Mouse (Mus musculus) MEL (cell line): ENCODE results near the gene Ndufa7. TPM values are rescaled to one million over a fixed set of nuclear protein-coding genes. Genes with fewer than 3 reads are reported as not detected.

ENCODE experiments used
- DNase-seq: peaks from one replicate; pipeline ENCODE4 v3.0.0; 2011; ENCODE audit warnings: low read depth, low spot score
- H3K27ac ChIP-seq: 2 replicates; pipeline ENCODE4 v1.5.1; 2012; ENCODE audit warnings: low read depth, mild to moderate bottlenecking, control low read depth, low read length, moderate library complexity; ENCODE audit not compliant: control insufficient read depth
- H3K27me3 ChIP-seq, 2 experiments: fragments of 150-350 bp in 1 of 2; sonication (generic) in 1 of 2; 2 replicates each; pipeline ENCODE4 v1.6.1; 2012; ENCODE audit warnings: low read length in 2 of 2, mild to moderate bottlenecking in 2 of 2, improper control_type of control experiment in 1 of 2, moderate library complexity in 1 of 2; ENCODE audit not compliant: insufficient read depth in 2 of 2, control insufficient read depth in 1 of 2
- H3K36me3 ChIP-seq, 2 experiments: 2 replicates each; pipeline ENCODE4 v1.6.1; 2012 to 2014; ENCODE audit warnings: low read length in 2 of 2, improper control_type of control experiment in 1 of 2, inconsistent platforms in 1 of 2, mild to moderate bottlenecking in 1 of 2; ENCODE audit not compliant: insufficient read depth in 2 of 2, control insufficient read depth in 1 of 2
- H3K4me1 ChIP-seq, 2 experiments: fragments of 150-350 bp in 1 of 2; sonication (generic) in 1 of 2; 2 replicates each; pipeline ENCODE4 v1.6.1; 2012; ENCODE audit warnings: low read length in 2 of 2, improper control_type of control experiment in 1 of 2, mild to moderate bottlenecking in 1 of 2; ENCODE audit not compliant: insufficient read depth in 2 of 2, control insufficient read depth in 1 of 2
- H3K4me3 ChIP-seq, 2 experiments: fragments of 150-350 bp in 1 of 2; sonication (generic) in 1 of 2; 2 replicates each; pipeline ENCODE4 v1.5.1; 2012; ENCODE audit warnings: low read depth in 2 of 2, low read length in 2 of 2, mild to moderate bottlenecking in 2 of 2, moderate library complexity in 2 of 2, control low read depth in 1 of 2, improper control_type of control experiment in 1 of 2; ENCODE audit not compliant: control insufficient read depth in 1 of 2, insufficient read depth in 1 of 2
- H3K79me2 ChIP-seq: 2 replicates; pipeline ENCODE4 v1.6.1; 2012; ENCODE audit warnings: mild to moderate bottlenecking, low read length, moderate library complexity; ENCODE audit not compliant: control insufficient read depth, poor library complexity, insufficient read depth
- H3K9ac ChIP-seq: 2 replicates; pipeline ENCODE4 v1.6.1; 2012; ENCODE audit warnings: low read depth, mild to moderate bottlenecking, control low read depth, low read length, moderate library complexity; ENCODE audit not compliant: control insufficient read depth, poor library complexity, severe bottlenecking
- H3K9me3 ChIP-seq: fragments of 150-350 bp; sonication (generic); replicated peaks from 2 replicates; pipeline ENCODE4 v1.6.1; 2012; ENCODE audit warnings: mild to moderate bottlenecking, low read length, improper control_type of control experiment, moderate library complexity; ENCODE audit not compliant: insufficient read depth
- BHLHE40 ChIP-seq: IDR thresholded peaks from 2 replicates; pipeline ENCODE4 v1.6.1; 2012; ENCODE audit warnings: low read depth, mild to moderate bottlenecking, inconsistent platforms, low read length, improper control_type of control experiment, borderline replicate concordance
- CTCF ChIP-seq, 3 experiments: IDR thresholded peaks in 2 of 3; conservative IDR thresholded peaks in 1 of 3; 2 replicates each; pipeline ENCODE4 v1.5.1; 2011 to 2012; ENCODE audit warnings: low read length in 3 of 3, low read depth in 2 of 3, mild to moderate bottlenecking in 2 of 3, improper control_type of control experiment in 1 of 3, inconsistent platforms in 1 of 3, mixed read lengths in 1 of 3, moderate library complexity in 1 of 3; ENCODE audit not compliant: control insufficient read depth in 1 of 3, insufficient read depth in 1 of 3, poor library complexity in 1 of 3, severe bottlenecking in 1 of 3
- E2F4 ChIP-seq: IDR thresholded peaks from 2 replicates; pipeline ENCODE4 v1.6.1; 2011; ENCODE audit warnings: low read depth, low read length, improper control_type of control experiment, borderline replicate concordance
- EP300 ChIP-seq, 2 experiments: IDR thresholded peaks; 2 replicates each; pipeline ENCODE4 v1.6.1; 2011; ENCODE audit warnings: improper control_type of control experiment in 2 of 2, low read length in 2 of 2, low read depth in 1 of 2, mild to moderate bottlenecking in 1 of 2
- ETS1 ChIP-seq: IDR thresholded peaks from 2 replicates; pipeline ENCODE4 v1.6.1; 2012; ENCODE audit warnings: low read depth, mild to moderate bottlenecking, inconsistent platforms, low read length, improper control_type of control experiment, moderate library complexity
- GATA1 ChIP-seq: IDR thresholded peaks from 2 replicates; pipeline ENCODE4 v1.6.1; 2011; ENCODE audit warnings: low read depth, low read length, improper control_type of control experiment
- HCFC1 ChIP-seq: IDR thresholded peaks from 2 replicates; pipeline ENCODE4 v1.6.1; 2012; ENCODE audit warnings: low read depth, mild to moderate bottlenecking, inconsistent platforms, low read length, improper control_type of control experiment, moderate library complexity
- JUND ChIP-seq: IDR thresholded peaks from 2 replicates; pipeline ENCODE4 v1.6.1; 2011; ENCODE audit warnings: low read depth, mild to moderate bottlenecking, improper control_type of control experiment, low read length
- KAT2A ChIP-seq: conservative IDR thresholded peaks from 2 replicates; pipeline ENCODE4 v1.6.1; 2012; ENCODE audit warnings: low read depth, low read length, improper control_type of control experiment, inconsistent platforms
- MAFK ChIP-seq: IDR thresholded peaks from 2 replicates; pipeline ENCODE4 v1.6.1; 2011; ENCODE audit warnings: low read depth, mild to moderate bottlenecking, low read length, improper control_type of control experiment, borderline replicate concordance
- MAX ChIP-seq: IDR thresholded peaks from 2 replicates; pipeline ENCODE4 v1.6.1; 2011; ENCODE audit warnings: low read length, improper control_type of control experiment
- MAZ ChIP-seq: IDR thresholded peaks from 2 replicates; pipeline ENCODE4 v1.6.1; 2012; ENCODE audit warnings: low read depth, mild to moderate bottlenecking, inconsistent platforms, low read length, improper control_type of control experiment
- MEF2A ChIP-seq: IDR thresholded peaks from 2 replicates; pipeline ENCODE4 v1.6.1; 2014; ENCODE audit warnings: low read depth, mild to moderate bottlenecking, inconsistent platforms, low read length, improper control_type of control experiment; ENCODE audit not compliant: poor library complexity, insufficient replicate concordance, severe bottlenecking; ENCODE audit errors: extremely low read depth
- MXI1 ChIP-seq: IDR thresholded peaks from 2 replicates; pipeline ENCODE4 v1.6.1; 2011; ENCODE audit warnings: mild to moderate bottlenecking, low read depth, low read length, improper control_type of control experiment
- MYB ChIP-seq: IDR thresholded peaks from 2 replicates; pipeline ENCODE4 v1.6.1; 2011; ENCODE audit warnings: mild to moderate bottlenecking, low read depth, low read length, improper control_type of control experiment
- MYC ChIP-seq: IDR thresholded peaks from 2 replicates; pipeline ENCODE4 v1.6.1; 2011; ENCODE audit warnings: low read depth, mild to moderate bottlenecking, low read length, improper control_type of control experiment, moderate library complexity
- POLR2A ChIP-seq, 2 experiments: IDR thresholded peaks; 2 replicates each; pipeline ENCODE4 v1.6.1; 2011 to 2012; ENCODE audit warnings: low read length in 2 of 2, mild to moderate bottlenecking in 2 of 2, control low read depth in 1 of 2, improper control_type of control experiment in 1 of 2, low read depth in 1 of 2, moderate library complexity in 1 of 2; ENCODE audit not compliant: control insufficient read depth in 1 of 2, insufficient read depth in 1 of 2, poor library complexity in 1 of 2
- POLR2AphosphoS5 ChIP-seq: IDR thresholded peaks from 2 replicates; pipeline ENCODE4 v1.6.1; 2012; ENCODE audit warnings: low read depth, borderline replicate concordance, mild to moderate bottlenecking, inconsistent platforms, low read length, moderate library complexity, mixed read lengths
- RAD21 ChIP-seq: IDR thresholded peaks from 2 replicates; pipeline ENCODE4 v1.6.1; 2011; ENCODE audit warnings: mild to moderate bottlenecking, low read depth, low read length, improper control_type of control experiment
- RCOR1 ChIP-seq: IDR thresholded peaks from 2 replicates; pipeline ENCODE4 v1.6.1; 2012; ENCODE audit warnings: low read depth, mild to moderate bottlenecking, inconsistent platforms, low read length, improper control_type of control experiment
- SIN3A ChIP-seq: IDR thresholded peaks from 2 replicates; pipeline ENCODE4 v1.6.1; 2012; ENCODE audit warnings: low read length, improper control_type of control experiment, inconsistent platforms
- SMC3 ChIP-seq: IDR thresholded peaks from 2 replicates; pipeline ENCODE4 v1.6.1; 2011; ENCODE audit warnings: low read depth, low read length, improper control_type of control experiment
- TAL1 ChIP-seq: IDR thresholded peaks from 2 replicates; pipeline ENCODE4 v1.6.1; 2012; ENCODE audit warnings: mild to moderate bottlenecking, inconsistent platforms, low read length, moderate library complexity, mixed read lengths
- TBP ChIP-seq: IDR thresholded peaks from 2 replicates; pipeline ENCODE4 v1.8.0; 2011; ENCODE audit warnings: low read depth, low read length, improper control_type of control experiment
- TCF12 ChIP-seq: IDR thresholded peaks from 2 replicates; pipeline ENCODE4 v1.6.1; 2014; ENCODE audit warnings: low read depth, mild to moderate bottlenecking, inconsistent platforms, low read length, improper control_type of control experiment, moderate library complexity
- UBTF ChIP-seq: IDR thresholded peaks from 2 replicates; pipeline ENCODE4 v1.6.1; 2012; ENCODE audit warnings: low read depth, mild to moderate bottlenecking, inconsistent platforms, low read length, improper control_type of control experiment, moderate library complexity, borderline replicate concordance; ENCODE audit not compliant: insufficient read depth
- USF2 ChIP-seq, 2 experiments: IDR thresholded peaks; 2 replicates each; pipeline ENCODE4 v1.6.1; 2011 to 2012; ENCODE audit warnings: improper control_type of control experiment in 2 of 2, low read length in 2 of 2, borderline replicate concordance in 1 of 2, inconsistent platforms in 1 of 2, low read depth in 1 of 2, mild to moderate bottlenecking in 1 of 2; ENCODE audit not compliant: insufficient read depth in 1 of 2
- ZC3H11A ChIP-seq: IDR thresholded peaks from 2 replicates; pipeline ENCODE4 v1.6.1; 2012; ENCODE audit warnings: low read depth, mild to moderate bottlenecking, inconsistent platforms, low read length, improper control_type of control experiment
- ZKSCAN1 ChIP-seq: IDR thresholded peaks from 2 replicates; pipeline ENCODE4 v1.6.1; 2012; ENCODE audit warnings: low read depth, mild to moderate bottlenecking, inconsistent platforms, low read length, improper control_type of control experiment, moderate library complexity
- polyA plus RNA-seq, 2 experiments: library from polyadenylated mRNA; stranded (reverse) in 1 of 2; unstranded in 1 of 2; fragments of >175 nt in 1 of 2; fragments of >200 nt in 1 of 2; gene quantifications; 2 replicates each; pipeline versions ENCODE4 v1.2.1 to v1.2.4; 2012; ENCODE audit warnings: low replicate concordance in 2 of 2, low read depth in 1 of 2; ENCODE audit not compliant: insufficient read length in 2 of 2, insufficient read depth in 1 of 2, missing spikeins in 1 of 2
- total RNA-seq: library from RNA; depleted of rRNA; stranded (reverse); fragments of 300-350 nt; gene quantifications from 2 replicates; pipeline ENCODE4 v1.2.3, GENCODE M21; 2012

Gene Ndufa7
- total and polyA plus RNA-seq, 3 experiments = 326 to 370 TPM; not detected in 1

DNA sequence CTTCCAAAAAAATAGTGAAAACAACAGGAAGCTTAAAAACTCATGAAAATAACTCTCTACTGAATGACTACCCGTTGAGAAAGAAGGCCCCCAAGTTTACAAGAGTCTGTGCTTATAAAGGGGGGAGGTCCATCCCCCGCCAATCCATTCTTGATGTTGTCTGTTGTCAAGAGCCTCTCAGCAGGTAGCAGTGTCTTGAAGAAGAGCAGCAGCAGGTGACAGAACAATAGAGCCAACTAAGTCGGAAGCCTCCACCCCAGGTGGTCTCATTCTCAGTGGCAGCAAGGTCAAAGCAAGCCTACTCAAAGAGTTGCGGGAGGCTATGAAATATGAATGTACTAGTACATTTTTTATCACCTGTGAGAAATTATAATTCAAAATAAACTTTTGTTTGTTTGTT lies 33.4 kb downstream of the Ndufa7 start:
- Histone ChIP-seq H3K4me3 (no peak overlapping the region), H3K4me1 (no peaks in the 10 kb centered on the region), H3K27me3 (no peaks in the 10 kb centered on the region), H3K36me3 (no peaks in the 10 kb centered on the region), H3K79me2 (no peaks in the 10 kb centered on the region), H3K9ac (no peak overlapping the region), H3K27ac (no peak overlapping the region), H3K9me3 (no peaks in the 10 kb centered on the region)
- no peak for TF ChIP-seq TBP
- no peak for TF ChIP-seq EP300 (IDR thresholded peaks at IDR 0.05; ENCODE audit: low read depth in 1 of 2, low read length in 2 of 2)
- TF ChIP-seq ZC3H11A = no peak
- no peak for TF ChIP-seq BHLHE40
- no peak for TF ChIP-seq TAL1
- no peak for TF ChIP-seq ETS1
- no peak for TF ChIP-seq TCF12
- TF ChIP-seq KAT2A = no peak
- no peak for TF ChIP-seq ZKSCAN1
- TF ChIP-seq USF2 (IDR thresholded peaks at IDR 0.05; ENCODE audit: borderline replicate concordance in 1 of 2, insufficient read depth in 1 of 2, low read depth in 1 of 2, low read length in 2 of 2) = no peak
- no peak for TF ChIP-seq MYC
- no peak for DNase-seq

DNA sequence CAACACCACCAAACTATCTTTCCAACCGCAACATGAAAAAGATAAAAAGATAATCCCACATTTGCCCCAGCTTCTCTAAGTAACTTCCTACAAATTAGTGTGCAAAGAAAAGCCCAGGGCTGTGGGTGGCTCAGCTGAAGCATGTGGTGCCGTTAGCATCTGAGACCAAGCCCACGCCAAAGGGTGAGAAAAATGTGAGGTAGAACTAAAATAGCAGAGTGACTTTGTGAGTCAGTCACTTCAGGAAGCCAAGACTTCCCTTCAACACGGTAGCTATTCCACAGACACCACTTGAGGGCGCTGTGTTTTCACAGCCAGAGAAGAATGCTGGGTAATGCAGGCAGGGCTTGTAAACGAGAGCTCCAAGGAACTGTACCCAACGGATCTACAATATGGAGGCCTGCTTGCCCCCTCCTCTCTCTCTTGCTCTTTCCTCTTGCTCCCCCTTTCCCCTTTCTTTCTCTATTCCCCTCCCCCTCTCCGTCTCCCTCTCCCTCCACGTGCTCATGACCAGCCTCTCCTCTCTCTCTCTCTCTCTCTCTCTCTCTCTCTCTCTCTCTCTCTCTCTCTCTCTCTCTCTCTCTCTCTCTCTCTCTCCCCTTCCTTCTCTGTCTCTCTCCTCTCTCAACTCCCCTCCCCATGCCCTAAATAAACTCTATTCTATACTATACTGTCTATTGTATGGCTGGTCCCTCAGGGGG lies 41.1 kb downstream of the Ndufa7 start:
- Histone ChIP-seq H3K79me2 (no peaks in the 10 kb centered on the region), H3K4me1 (peaks cover 0 to 8% of the 10 kb centered on the region in 2 experiments; a peak in 1 of 4 replicates), H3K9me3 (no peaks in the 10 kb centered on the region), H3K36me3 (peaks cover 0 to 2% of the 10 kb centered on the region in 2 experiments; a peak in 2 of 4 replicates), H3K27ac (peak overlapping the region; percentile 94), H3K4me3 (peak overlapping the region; percentile 12 to 58), H3K9ac (peak overlapping the region; percentile 75), H3K27me3 (no peaks in the 10 kb centered on the region)
- DNase-seq = peak; percentile 94
- no peak for TF ChIP-seq MEF2A
- TF ChIP-seq POLR2AphosphoS5 = no peak
- peak; percentile 9 for TF ChIP-seq RAD21
- peak in 1 of 2 experiments; percentile 64; a peak in 2 of 4 replicates for TF ChIP-seq POLR2A (IDR thresholded peaks at IDR 0.05; ENCODE audit: control insufficient read depth in 1 of 2, insufficient read depth in 1 of 2, low read depth in 1 of 2, low read length in 2 of 2, poor library complexity in 1 of 2)
- peak; percentile 51; the same call in 1 of the 2 replicates for TF ChIP-seq MAX
- peak; percentile 47 to 51 for TF ChIP-seq EP300 (IDR thresholded peaks at IDR 0.05; ENCODE audit: low read depth in 1 of 2, low read length in 2 of 2)
- TF ChIP-seq SIN3A = peak; percentile 53
- peak; percentile 52; the same call in 1 of the 2 replicates for TF ChIP-seq MXI1
- peak; percentile 87 for TF ChIP-seq MYC
- TF ChIP-seq KAT2A = no peak
- TF ChIP-seq RCOR1 = no peak
- TF ChIP-seq TAL1 = no peak
- peak; percentile 66 for TF ChIP-seq TBP
- no peak for TF ChIP-seq MAFK
- peak; percentile 51 for TF ChIP-seq SMC3
- TF ChIP-seq GATA1 = peak; percentile 75
- TF ChIP-seq UBTF = no peak
- no peak; the same call in 1 of the 2 replicates for TF ChIP-seq TCF12
- 0 out of 2 replicates have a peak, but pooled peaks have one; percentile 51 for TF ChIP-seq MYB
- peak; percentile 65 to 85 (median 78) for TF ChIP-seq CTCF (IDR thresholded peaks at IDR 0.05 in 2 of 3, conservative IDR thresholded peaks at IDR 0.05 in 1 of 3; ENCODE audit: control insufficient read depth in 1 of 3, insufficient read depth in 1 of 3, low read depth in 2 of 3, low read length in 3 of 3, poor library complexity in 1 of 3, severe bottlenecking in 1 of 3)
- peak; percentile 95 for TF ChIP-seq JUND
- peak; percentile 51 for TF ChIP-seq MAZ
- TF ChIP-seq E2F4 = no peak
- TF ChIP-seq HCFC1 = peak; percentile 73
